Mouse (Mus musculus): ENCODE measurements around the gene Tut1. TPM values are rescaled to one million over a fixed set of nuclear protein-coding genes. Genes with fewer than 3 reads are reported as not detected.

The Tut1 gene
- polyA plus RNA-seq, 1 experiment from 2014 or later, result 19.9 TPM

DNA sequence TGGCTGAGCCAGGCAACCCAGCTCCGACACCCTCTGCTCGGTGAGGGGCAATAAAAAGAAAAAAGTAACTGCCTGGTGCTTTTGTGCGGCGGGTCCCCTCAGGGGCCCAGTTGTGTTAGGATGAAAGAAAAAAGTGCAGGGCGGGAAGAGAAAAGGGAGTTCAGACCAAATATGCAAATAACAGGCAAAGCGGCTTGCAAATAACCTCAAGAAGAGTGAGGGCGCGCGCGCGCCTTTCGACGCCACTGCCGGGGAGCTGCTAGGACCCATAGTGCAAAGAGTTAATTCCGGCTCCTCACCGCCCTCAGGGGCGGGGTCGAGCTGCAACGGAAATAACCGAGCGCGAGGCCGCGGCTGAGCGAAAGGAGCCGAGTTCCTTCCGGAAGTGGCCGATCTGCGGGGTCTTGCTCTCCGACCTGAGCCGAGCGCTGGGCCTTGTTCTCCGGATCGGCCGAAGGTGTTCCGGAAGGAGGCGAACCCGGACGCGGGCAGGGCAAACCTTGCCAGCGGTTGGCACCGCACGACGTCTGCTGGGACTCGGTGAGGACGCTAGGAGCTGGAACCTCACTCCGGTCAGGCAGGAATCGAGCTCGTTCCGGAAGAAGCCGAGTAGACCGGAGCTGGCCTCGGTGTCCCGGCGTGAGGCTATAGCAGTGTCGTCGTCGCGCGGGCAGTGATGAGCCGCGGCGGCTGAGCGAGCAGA is 12.0 kb upstream of the Tut1 start, which contains the start of gene Mta2:
Gene Mta2, plus strand, starts transcription at position 361 of the 703 bp plus-strand sequence.
- Histone ChIP-seq H3K4me3 (replicated peaks; ENCODE audit: low read depth, low read length) (peak within 1 kb of the TSS; percentile 96), H3K27me3 (ENCODE audit: insufficient read depth, low read length) (no peaks in the 10 kb centered on the region), H3K4me2 (ENCODE audit: low read length) (peak within 1 kb of the TSS; percentile 80), H3K36me3 (ENCODE audit: insufficient read depth, low read length) (peaks cover 38% of the 10 kb centered on the region), H3K27ac (peak within 1 kb of the TSS; percentile 99), H3K9ac (ENCODE audit: low read depth, low read length) (peak within 1 kb of the TSS; percentile 99), H3K9me3 (replicated peaks; ENCODE audit: low read length) (no peaks in the 10 kb centered on the region), H3K4me1 (replicated peaks; ENCODE audit: insufficient read depth, low read length) (peaks cover 9% of the 10 kb centered on the region; the same call in 1 of the 2 replicates)
- peak; percentile 36 for TF ChIP-seq CTCF (IDR thresholded peaks at IDR 0.05; ENCODE audit: low read depth)
- peak; percentile 99 for DNase-seq (ENCODE audit: low spot score)
- under 1% methylated on average over 63 of the region's 64 CpGs for WGBS
- peak; percentile 94 for ATAC-seq (replicated peaks; ENCODE audit: low FRiP score, low read depth)

DNA sequence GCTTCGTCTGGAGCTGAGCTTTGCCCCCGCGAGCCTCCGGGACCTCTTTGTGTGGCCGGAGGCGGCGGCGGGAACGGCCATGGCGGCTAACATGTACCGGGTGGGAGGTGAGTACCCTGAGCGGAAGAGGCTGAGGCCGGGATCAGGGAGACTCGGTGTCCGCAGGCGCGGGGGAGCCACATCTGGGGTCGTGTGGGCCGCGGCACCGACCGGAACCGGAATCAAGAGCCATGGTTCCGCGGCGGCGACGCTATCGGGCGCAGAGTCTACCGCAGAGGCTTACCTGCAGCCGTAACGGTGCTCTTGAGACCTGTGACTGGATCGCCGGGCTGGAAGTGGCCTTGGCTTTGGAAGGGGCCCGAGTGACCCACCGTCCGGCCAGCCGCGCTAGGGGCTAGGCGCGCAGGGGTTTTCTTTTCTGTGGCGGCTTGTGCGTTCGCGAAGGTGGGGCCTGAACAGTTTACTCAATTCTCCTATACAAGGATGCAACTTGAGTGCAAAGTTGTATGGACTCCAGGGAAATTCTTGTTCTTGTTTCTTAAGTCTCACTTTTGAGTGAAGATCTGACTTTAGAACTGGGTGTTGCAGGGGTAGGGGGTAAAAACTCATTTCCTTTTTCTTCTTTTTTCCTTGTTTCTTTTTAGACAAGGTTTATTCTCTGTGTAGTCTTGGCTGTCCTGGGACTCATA is 11.2 kb upstream of the Tut1 start:
- H3K4me2 ChIP-seq (ENCODE audit: low read length), result peak overlapping the region; percentile 80
- peak overlapping the region; percentile 99 for H3K9ac ChIP-seq (ENCODE audit: low read depth, low read length)
- peak overlapping the region; percentile 99 for H3K27ac ChIP-seq
- H3K4me1 ChIP-seq (replicated peaks; ENCODE audit: insufficient read depth, low read length), result peaks cover 9% of the 10 kb centered on the region; the same call in 1 of the 2 replicates
- no peak for TF ChIP-seq CTCF (IDR thresholded peaks at IDR 0.05; ENCODE audit: low read depth)
- under 1% methylated on average over 44 of the region's 46 CpGs for WGBS
- no peaks in the 10 kb centered on the region for H3K9me3 ChIP-seq (replicated peaks; ENCODE audit: low read length)
- peak overlapping the region; percentile 96 for H3K4me3 ChIP-seq (replicated peaks; ENCODE audit: low read depth, low read length)
- H3K27me3 ChIP-seq (ENCODE audit: insufficient read depth, low read length), result no peaks in the 10 kb centered on the region
- DNase-seq (ENCODE audit: low spot score) (peak; percentile 71), ATAC-seq (replicated peaks; ENCODE audit: low FRiP score, low read depth) (peak; percentile 50)
- H3K36me3 ChIP-seq (ENCODE audit: insufficient read depth, low read length), result peaks cover 42% of the 10 kb centered on the region

DNA sequence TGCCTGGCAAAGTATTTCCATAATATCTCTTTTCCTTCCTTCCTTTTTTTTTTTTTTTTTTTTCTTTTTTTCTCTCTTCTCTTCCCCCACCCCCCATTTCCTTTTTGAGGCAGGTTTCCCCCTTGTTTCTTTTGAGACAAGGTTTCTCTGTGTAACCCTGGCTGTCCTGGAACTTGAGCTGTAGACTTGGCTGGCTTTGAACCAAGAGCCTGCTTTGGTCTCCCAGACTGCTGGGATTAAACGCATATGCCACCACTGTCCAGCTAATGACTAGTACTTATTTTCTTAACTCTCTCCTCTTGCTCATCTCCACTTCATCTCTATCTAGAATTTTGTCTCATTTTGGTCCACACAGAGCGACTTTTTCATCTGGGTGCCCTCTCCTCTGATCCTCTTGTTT is 10.6 kb upstream of the Tut1 start:
- Histone ChIP-seq H3K4me1 (replicated peaks; ENCODE audit: insufficient read depth, low read length) (peaks cover 9% of the 10 kb centered on the region; the same call in 1 of the 2 replicates), H3K27ac (no peak overlapping the region), H3K9me3 (replicated peaks; ENCODE audit: low read length) (no peaks in the 10 kb centered on the region), H3K9ac (ENCODE audit: low read depth, low read length) (peak overlapping the region; percentile 99), H3K4me2 (ENCODE audit: low read length) (peak overlapping the region; percentile 80), H3K27me3 (ENCODE audit: insufficient read depth, low read length) (no peaks in the 10 kb centered on the region), H3K4me3 (replicated peaks; ENCODE audit: low read depth, low read length) (peak overlapping the region; percentile 96), H3K36me3 (ENCODE audit: insufficient read depth, low read length) (peaks cover 44% of the 10 kb centered on the region)
- DNase-seq (ENCODE audit: low spot score), result no peak
- ATAC-seq (replicated peaks; ENCODE audit: low FRiP score, low read depth), result no peak
- WGBS, result 51% methylated on average over 2 of the region's 2 CpGs
- no peak for TF ChIP-seq CTCF (IDR thresholded peaks at IDR 0.05; ENCODE audit: low read depth)

DNA sequence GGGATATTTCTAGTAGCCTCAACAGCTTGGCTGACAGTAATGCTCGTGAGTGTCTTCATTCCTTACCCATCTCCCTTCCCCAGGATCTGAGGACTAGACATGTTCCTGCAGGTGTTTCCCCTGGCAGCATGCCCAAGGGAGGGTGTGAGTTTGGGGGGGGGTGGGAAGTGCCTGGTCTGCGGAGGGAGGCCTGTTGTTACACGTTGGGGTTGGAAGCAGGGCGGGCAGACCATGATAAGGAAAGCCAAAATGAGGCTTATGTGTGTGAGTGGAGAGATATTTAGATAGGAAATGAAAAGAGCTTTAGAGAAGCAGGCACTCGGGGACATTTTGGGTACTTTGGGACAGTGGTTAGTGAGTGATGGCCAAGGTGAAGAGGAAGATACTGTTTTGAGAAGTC is 9.6 kb upstream of the Tut1 start:
- Histone ChIP-seq H3K27me3 (ENCODE audit: insufficient read depth, low read length) (no peaks in the 10 kb centered on the region), H3K27ac (no peak overlapping the region), H3K4me2 (ENCODE audit: low read length) (peak overlapping the region; percentile 80), H3K9ac (ENCODE audit: low read depth, low read length) (peak overlapping the region; percentile 40; the same call in 1 of the 2 replicates), H3K36me3 (ENCODE audit: insufficient read depth, low read length) (peaks cover 45% of the 10 kb centered on the region), H3K4me1 (replicated peaks; ENCODE audit: insufficient read depth, low read length) (peaks cover 9% of the 10 kb centered on the region; the same call in 1 of the 2 replicates), H3K4me3 (replicated peaks; ENCODE audit: low read depth, low read length) (0 out of 2 replicates have a peak overlapping the region, but pooled peaks have one; percentile 7), H3K9me3 (replicated peaks; ENCODE audit: low read length) (no peaks in the 10 kb centered on the region)
- TF ChIP-seq CTCF (IDR thresholded peaks at IDR 0.05; ENCODE audit: low read depth), result no peak
- ATAC-seq (replicated peaks; ENCODE audit: low FRiP score, low read depth) (no peak), DNase-seq (ENCODE audit: low spot score) (peak; percentile 22)
- WGBS, result 51% methylated on average over 5 of the region's 5 CpGs

DNA sequence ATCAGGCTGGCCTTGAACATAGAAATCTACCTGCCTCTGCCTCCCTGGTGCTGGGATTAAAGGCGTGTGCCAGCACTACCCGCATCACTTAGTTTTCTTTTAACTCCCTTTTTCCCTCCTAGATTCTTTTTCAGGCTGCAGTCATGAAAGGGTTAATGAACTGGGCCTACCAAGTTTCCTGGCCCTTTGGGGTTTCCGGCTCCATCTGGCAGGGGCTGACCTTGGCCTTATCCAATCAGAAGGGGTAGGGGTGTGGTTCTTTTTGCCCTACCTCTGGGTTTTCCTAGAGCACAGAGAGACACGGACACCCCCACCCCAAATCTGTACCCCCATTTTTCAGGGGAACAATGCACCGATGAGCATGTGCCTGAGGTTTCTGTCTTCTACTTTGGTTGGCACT is 8.9 kb upstream of the Tut1 start:
- H3K36me3 ChIP-seq (ENCODE audit: insufficient read depth, low read length), result peaks cover 50% of the 10 kb centered on the region
- 11% methylated on average over 5 of the region's 5 CpGs for WGBS

DNA sequence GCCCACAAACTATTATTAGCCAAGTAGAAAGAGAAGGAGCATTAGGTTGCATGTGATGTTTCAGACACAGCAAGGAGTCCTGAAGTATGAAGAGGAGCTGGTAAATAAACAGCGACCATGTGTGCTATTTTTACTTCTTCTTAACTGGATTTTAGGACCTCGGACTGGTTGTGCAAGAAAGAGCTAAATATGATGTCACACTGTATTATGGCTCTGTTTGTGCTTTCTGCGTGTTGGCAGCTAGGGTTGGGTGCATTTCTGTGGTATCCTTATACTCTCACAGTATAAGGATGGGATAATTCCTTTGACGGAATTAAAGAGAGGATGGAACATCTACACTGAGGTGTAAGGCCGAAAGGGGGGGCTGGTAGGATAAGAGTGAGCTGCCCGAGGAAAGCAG is 8.4 kb upstream of the Tut1 start:
- H3K9me3 ChIP-seq (replicated peaks; ENCODE audit: low read length), result no peaks in the 10 kb centered on the region
- TF ChIP-seq CTCF (IDR thresholded peaks at IDR 0.05; ENCODE audit: low read depth), result no peak
- ATAC-seq (replicated peaks; ENCODE audit: low FRiP score, low read depth) (no peak), DNase-seq (ENCODE audit: low spot score) (no peak)
- H3K9ac ChIP-seq (ENCODE audit: low read depth, low read length), result peak overlapping the region; percentile 40; the same call in 1 of the 2 replicates
- peaks cover 52% of the 10 kb centered on the region for H3K36me3 ChIP-seq (ENCODE audit: insufficient read depth, low read length)
- peak overlapping the region; percentile 18; the same call in 1 of the 2 replicates for H3K4me3 ChIP-seq (replicated peaks; ENCODE audit: low read depth, low read length)
- 0 out of 2 replicates have a peak overlapping the region, but pooled peaks have one; percentile 44 for H3K27ac ChIP-seq
- peak overlapping the region; percentile 80 for H3K4me2 ChIP-seq (ENCODE audit: low read length)
- H3K27me3 ChIP-seq (ENCODE audit: insufficient read depth, low read length), result no peaks in the 10 kb centered on the region
- WGBS, result 74% methylated on average over 6 of the region's 6 CpGs
- H3K4me1 ChIP-seq (replicated peaks; ENCODE audit: insufficient read depth, low read length), result peaks cover 9% of the 10 kb centered on the region; the same call in 1 of the 2 replicates

More for the DNA sequence above, 8.9 kb upstream of the Tut1 start:
- TF ChIP-seq CTCF (IDR thresholded peaks at IDR 0.05; ENCODE audit: low read depth), result no peak
- DNase-seq (ENCODE audit: low spot score), result peak; percentile 91
- peak overlapping the region; percentile 18 for H3K4me3 ChIP-seq (replicated peaks; ENCODE audit: low read depth, low read length)
- ATAC-seq (replicated peaks; ENCODE audit: low FRiP score, low read depth), result no peak
- no peaks in the 10 kb centered on the region for H3K27me3 ChIP-seq (ENCODE audit: insufficient read depth, low read length)
- peak overlapping the region; percentile 80 for H3K4me2 ChIP-seq (ENCODE audit: low read length)
- 0 out of 2 replicates have a peak overlapping the region, but pooled peaks have one; percentile 44 for H3K27ac ChIP-seq
- peaks cover 9% of the 10 kb centered on the region; the same call in 1 of the 2 replicates for H3K4me1 ChIP-seq (replicated peaks; ENCODE audit: insufficient read depth, low read length)
- peak overlapping the region; percentile 40; the same call in 1 of the 2 replicates for H3K9ac ChIP-seq (ENCODE audit: low read depth, low read length)
- no peaks in the 10 kb centered on the region for H3K9me3 ChIP-seq (replicated peaks; ENCODE audit: low read length)

Measured in kidney, postnatal 0 days (tissue).